Mouse (Mus musculus) E14TG2a.4 (cell line): ENCODE results near the gene Nid2.

Experiments used
- H3K27me3 ChIP-seq: 2 replicates; pipeline ENCODE4 v1.6.1; 2014; ENCODE audit warnings: low read length, control low read depth; ENCODE audit not compliant: insufficient read depth
- H3K36me3 ChIP-seq: 2 replicates; pipeline ENCODE4 v1.6.1; 2014; ENCODE audit warnings: low read length, control low read depth; ENCODE audit not compliant: insufficient read depth
- H3K4me1 ChIP-seq: replicated peaks from 2 replicates; pipeline ENCODE4 v1.6.1; 2014; ENCODE audit warnings: low read depth, low read length, control low read depth
- H3K4me3 ChIP-seq: replicated peaks from 2 replicates; pipeline ENCODE4 v1.5.1; 2014; ENCODE audit warnings: mild to moderate bottlenecking, low read length
- H3K9me3 ChIP-seq: 2 replicates; pipeline ENCODE4 v1.6.1; 2014; ENCODE audit warnings: low read length, control low read depth
- CTCF ChIP-seq: conservative IDR thresholded peaks from 2 replicates; pipeline ENCODE4 v1.5.1; 2014; ENCODE audit warnings: low read length
- NANOG ChIP-seq: IDR thresholded peaks from 2 replicates; pipeline ENCODE4 v1.6.1; 2014; ENCODE audit warnings: borderline replicate concordance, low read length, mixed read lengths
- POU5F1 ChIP-seq: IDR thresholded peaks from 2 replicates; pipeline ENCODE4 v1.6.1; 2014; ENCODE audit warnings: low read length, borderline replicate concordance

The Nid2 gene

GRCm38 (mm10) chr14:19768648-19769047, 17.6 kb downstream of the Nid2 start:
- H3K27me3 ChIP-seq = no peaks in the 10 kb centered on the region
- H3K36me3 ChIP-seq = peaks cover 100% of the 10 kb centered on the region

GRCm38 (mm10) chr14:19769441-19770200, 18.6 kb downstream of the Nid2 start:
- peaks cover 85% of the 10 kb centered on the region for H3K4me1 ChIP-seq
- H3K9me3 ChIP-seq = peaks cover 13% of the 10 kb centered on the region
- no peak for TF ChIP-seq NANOG

More at GRCm38 (mm10) chr14:19768648-19769047, 17.6 kb downstream of the Nid2 start:
- Histone ChIP-seq H3K9me3 (peaks cover 5% of the 10 kb centered on the region; the same call in 1 of the 2 replicates), H3K4me1 (peaks cover 94% of the 10 kb centered on the region), H3K4me3 (0 out of 2 replicates have a peak overlapping the region, but pooled peaks have one; percentile 14)
- TF ChIP-seq POU5F1 (no peak), CTCF (no peak), NANOG (no peak)

GRCm38 (mm10) chr14:19771173-19771572, 20.1 kb downstream of the Nid2 start:
- H3K36me3 ChIP-seq = peaks cover 100% of the 10 kb centered on the region
- peaks cover 24% of the 10 kb centered on the region for H3K9me3 ChIP-seq
- no peak overlapping the region for H3K4me3 ChIP-seq
- no peak for TF ChIP-seq NANOG
- TF ChIP-seq CTCF = no peak
- TF ChIP-seq POU5F1 = no peak
- peaks cover 71% of the 10 kb centered on the region for H3K4me1 ChIP-seq
- no peaks in the 10 kb centered on the region for H3K27me3 ChIP-seq

More at GRCm38 (mm10) chr14:19769441-19770200, 18.6 kb downstream of the Nid2 start:
- peaks cover 100% of the 10 kb centered on the region for H3K36me3 ChIP-seq
- H3K4me3 ChIP-seq = 0 out of 2 replicates have a peak overlapping the region, but pooled peaks have one; percentile 14
- no peaks in the 10 kb centered on the region for H3K27me3 ChIP-seq

GRCm38 (mm10) chr14:19774036-19774628, 23.1 kb downstream of the Nid2 start:
- Histone ChIP-seq H3K4me1 (peaks cover 74% of the 10 kb centered on the region), H3K27me3 (no peaks in the 10 kb centered on the region), H3K9me3 (peaks cover 24% of the 10 kb centered on the region), H3K4me3 (no peak overlapping the region), H3K36me3 (peaks cover 100% of the 10 kb centered on the region)
- no peak for TF ChIP-seq CTCF
- no peak for TF ChIP-seq POU5F1
- TF ChIP-seq NANOG = no peak

- TF ChIP-seq POU5F1 (no peak), CTCF (no peak), NANOG (no peak)
- Histone ChIP-seq H3K4me1 (peaks cover 64% of the 10 kb centered on the region), H3K27me3 (no peaks in the 10 kb centered on the region), H3K9me3 (peaks cover 24% of the 10 kb centered on the region), H3K36me3 (peaks cover 100% of the 10 kb centered on the region), H3K4me3 (no peak overlapping the region)
Observed at GRCm38 (mm10) chr14:19775491-19775890, 24.4 kb downstream of the Nid2 start.

GRCm38 (mm10) chr14:19776179-19776578, 25.1 kb downstream of the Nid2 start:
- TF ChIP-seq NANOG (no peak), CTCF (peak; percentile 51)

GRCm38 (mm10) chr14:19776890-19777289, 25.8 kb downstream of the Nid2 start:
- peak; percentile 94 for TF ChIP-seq CTCF
- TF ChIP-seq NANOG = no peak
- no peak for TF ChIP-seq POU5F1
- H3K36me3 ChIP-seq = peaks cover 93% of the 10 kb centered on the region
- H3K9me3 ChIP-seq = peaks cover 24% of the 10 kb centered on the region
- peaks cover 53% of the 10 kb centered on the region for H3K4me1 ChIP-seq
- no peak overlapping the region for H3K4me3 ChIP-seq
- no peaks in the 10 kb centered on the region for H3K27me3 ChIP-seq

More at GRCm38 (mm10) chr14:19776179-19776578, 25.1 kb downstream of the Nid2 start:
- H3K9me3 ChIP-seq = peaks cover 24% of the 10 kb centered on the region
- peaks cover 100% of the 10 kb centered on the region for H3K36me3 ChIP-seq
- H3K4me3 ChIP-seq = no peak overlapping the region; the same call in 1 of the 2 replicates
- no peaks in the 10 kb centered on the region for H3K27me3 ChIP-seq
- H3K4me1 ChIP-seq = peaks cover 60% of the 10 kb centered on the region

- TF ChIP-seq POU5F1 = no peak
- no peak for TF ChIP-seq CTCF
- Histone ChIP-seq H3K36me3 (peaks cover 90% of the 10 kb centered on the region), H3K4me3 (no peak overlapping the region)
Observed at GRCm38 (mm10) chr14:19777365-19777764, 26.3 kb downstream of the Nid2 start.

More at GRCm38 (mm10) chr14:19777365-19777764, 26.3 kb downstream of the Nid2 start:
- peaks cover 24% of the 10 kb centered on the region for H3K9me3 ChIP-seq
- H3K4me1 ChIP-seq = peaks cover 48% of the 10 kb centered on the region
- H3K27me3 ChIP-seq = no peaks in the 10 kb centered on the region
